Mouse (Mus musculus) liver, embryonic 14.5 days (tissue): ENCODE results near the gene Gstt3. TPM values are rescaled to one million over a fixed set of nuclear protein-coding genes. Genes with fewer than 3 reads are reported as not detected.
A peak's percentile ranks its signal among the peaks of the same experiment; 100 is the strongest.

Source experiments
- ATAC-seq: fragments of 200-750 bp; cut with Nextera tagmentation; 2 replicates; pipeline ENCODE4 v1.8.0; 2017; ENCODE audit warnings: moderate number of reproducible peaks, mild to moderate bottlenecking, moderate library complexity; ENCODE audit not compliant: insufficient read depth
- DNase-seq, 3 experiments: peaks; one replicate each; pipeline ENCODE4 v3.0.0-alpha.2; 2012 to 2013; ENCODE audit warnings: low read depth in 3 of 3, low spot score in 3 of 3
- H3K27ac ChIP-seq: fragments of 300-500 bp; sonication (generic); 2 replicates; pipeline ENCODE4 v1.5.1; 2014; ENCODE audit warnings: moderate library complexity, mild to moderate bottlenecking, control low read depth, inconsistent platforms
- H3K27me3 ChIP-seq: fragments of 300-500 bp; sonication (generic); 2 replicates; pipeline ENCODE4 v1.6.1; 2014; ENCODE audit warnings: mild to moderate bottlenecking, low read length, moderate library complexity; ENCODE audit not compliant: control insufficient read depth, insufficient read depth
- H3K36me3 ChIP-seq: fragments of 300-500 bp; sonication (generic); replicated peaks from 2 replicates; pipeline ENCODE4 v1.6.1; 2014; ENCODE audit warnings: low read depth; ENCODE audit not compliant: control insufficient read depth, insufficient read depth
- H3K4me1 ChIP-seq, 2 experiments: fragments of 200-500 bp in 1 of 2; fragments of 300-500 bp in 1 of 2; sonication (generic) in 1 of 2; replicated peaks; 2 replicates each; pipeline ENCODE4 v1.6.1; 2012 to 2014; ENCODE audit warnings: antibody characterized with exemption in 1 of 2, inconsistent platforms in 1 of 2, low read length in 1 of 2; ENCODE audit not compliant: control insufficient read depth in 2 of 2, insufficient read depth in 2 of 2
- H3K4me2 ChIP-seq: fragments of 300-500 bp; sonication (generic); 2 replicates; pipeline ENCODE4 v1.6.1; 2014; ENCODE audit warnings: low read depth, mild to moderate bottlenecking, control low read depth, moderate library complexity
- H3K4me3 ChIP-seq, 2 experiments: fragments of 200-500 bp in 1 of 2; fragments of 300-500 bp in 1 of 2; sonication (generic) in 1 of 2; 2 replicates each; pipeline ENCODE4 v1.5.1; 2012 to 2014; ENCODE audit warnings: low read depth in 2 of 2, low read length in 2 of 2, mild to moderate bottlenecking in 2 of 2, control low read depth in 1 of 2, inconsistent platforms in 1 of 2, moderate library complexity in 1 of 2; ENCODE audit not compliant: insufficient read depth in 1 of 2
- H3K9ac ChIP-seq: fragments of 300-500 bp; sonication (generic); replicated peaks from 2 replicates; pipeline ENCODE4 v1.6.1; 2014; ENCODE audit warnings: mild to moderate bottlenecking, control low read depth, moderate library complexity
- H3K9me3 ChIP-seq: fragments of 300-500 bp; sonication (generic); 2 replicates; pipeline ENCODE4 v1.6.1; 2016; ENCODE audit warnings: low read length, mixed read lengths; ENCODE audit not compliant: control insufficient read depth
- CTCF ChIP-seq: IDR thresholded peaks from 2 replicates; pipeline ENCODE4 v1.5.1; 2016; ENCODE audit warnings: antibody characterized with exemption, low read depth, control low read depth
- EP300 ChIP-seq: IDR thresholded peaks from 2 replicates; pipeline ENCODE4 v1.6.1; 2016; ENCODE audit warnings: antibody characterized with exemption, low read depth
- WGBS: fragments of 180-500 bp; shearing (Covaris S2); extraction: QIAGEN DNeasy Blood & Tissue Kit; methylation state at CpG from one replicate; pipeline ENCODE4 v1.1.7; 2014; ENCODE audit not compliant: insufficient replicate concordance; 5-methylcytosine and 5-hydroxymethylcytosine counted together
- polyA plus RNA-seq, 2 experiments: library from polyadenylated mRNA; depleted of rRNA in 1 of 2; stranded (reverse) in 1 of 2; unstranded in 1 of 2; fragments of >200 nt; fragmentation: Nextera tagmentation in 1 of 2; extraction: Ambion mirVana in 1 of 2; gene quantifications; 2 replicates each; pipeline versions ENCODE4 v1.2.1 to v1.2.3; 2012 to 2014

Gene Gstt3
- polyA plus RNA-seq, 2 experiments, result 5.5 to 9.4 TPM

DNA sequence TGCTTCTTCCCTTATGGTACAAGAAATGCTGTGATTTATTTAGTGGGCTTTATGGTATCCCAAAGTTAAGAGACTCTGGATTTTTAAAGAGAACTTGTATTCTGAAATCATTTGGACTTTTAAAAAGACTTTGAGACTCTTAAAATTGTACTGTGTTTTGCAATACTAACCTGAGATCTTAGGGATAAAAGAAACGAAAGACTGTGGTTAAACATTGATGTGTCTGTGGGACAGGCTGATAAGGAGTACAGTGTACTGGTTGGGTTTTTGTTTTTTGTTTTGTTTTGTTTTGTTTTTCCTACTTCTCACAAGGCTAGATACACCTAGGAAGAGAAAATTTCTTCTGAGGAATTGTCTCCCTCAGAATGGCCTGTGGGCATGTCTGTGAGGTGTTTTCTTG, 4.2 kb upstream of the Gstt3 start:
- no peaks in the 10 kb centered on the region for H3K9me3 ChIP-seq
- H3K27me3 ChIP-seq, result peaks cover 11% of the 10 kb centered on the region
- DNase-seq (no peak), ATAC-seq (no peak)
- no peaks in the 10 kb centered on the region for H3K36me3 ChIP-seq
- H3K9ac ChIP-seq, result no peak overlapping the region
- 15% methylated on average over 1 of the region's 1 CpGs for WGBS
- H3K27ac ChIP-seq, result no peak overlapping the region
- peaks cover 0 to 4% of the 10 kb centered on the region in 2 experiments; a peak in 1 of 4 replicates for H3K4me1 ChIP-seq
- no peak overlapping the region for H3K4me2 ChIP-seq
- TF ChIP-seq CTCF (no peak), EP300 (no peak)
- H3K4me3 ChIP-seq, result no peak overlapping the region

DNA sequence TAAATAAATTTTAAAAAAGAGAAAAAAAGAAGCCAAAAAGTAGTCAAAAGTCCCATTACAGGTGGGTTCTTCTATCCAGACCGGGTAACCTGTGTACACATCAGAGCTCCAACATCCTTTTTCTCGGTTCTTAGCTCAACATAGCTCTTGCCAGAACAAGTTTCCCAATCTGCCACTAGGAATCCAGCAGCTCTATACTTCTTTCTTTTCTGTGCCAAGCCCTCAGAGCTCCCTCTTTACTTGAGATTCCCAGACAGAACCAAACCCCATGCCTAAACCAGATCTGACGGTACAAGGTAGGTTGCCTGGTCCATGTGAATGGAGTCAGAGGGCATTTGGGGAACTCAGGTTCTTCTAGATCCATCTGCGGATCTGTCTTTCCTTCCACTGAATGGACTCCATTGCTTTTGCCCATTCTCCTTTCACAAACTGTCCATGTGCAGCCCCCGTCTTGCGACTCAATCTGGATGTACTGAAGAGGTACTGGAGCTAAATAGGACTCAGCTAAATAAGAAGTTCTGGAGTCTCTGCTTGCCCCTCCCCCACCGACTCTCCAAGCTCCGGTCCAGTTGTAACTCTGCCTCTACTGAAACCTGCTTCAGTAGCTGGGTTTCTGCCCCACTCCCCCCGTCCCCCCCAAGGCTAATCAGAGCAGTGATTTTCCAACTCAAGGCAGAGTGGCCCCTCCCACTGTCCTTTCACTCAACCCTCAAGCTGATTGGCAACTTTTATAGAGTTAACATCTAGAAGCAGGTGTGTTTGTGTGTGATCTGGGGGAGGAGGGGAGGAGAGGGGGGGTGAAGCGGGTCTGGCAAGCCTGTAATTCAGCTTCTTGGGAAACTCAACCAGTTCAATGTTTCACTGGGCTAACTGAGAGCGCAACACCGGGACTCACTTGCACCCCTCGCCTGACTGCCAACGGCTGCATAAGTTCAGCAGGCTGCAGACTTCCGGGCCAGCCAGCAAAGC, 1.7 kb downstream of the Gstt3 start:
- DNase-seq, result no peak
- Histone ChIP-seq H3K4me2 (peak overlapping the region; percentile 49; the same call in 1 of the 2 replicates), H3K9ac (no peak overlapping the region), H3K4me3 (no peak overlapping the region), H3K27me3 (peaks cover 25% of the 10 kb centered on the region), H3K9me3 (no peaks in the 10 kb centered on the region), H3K36me3 (no peaks in the 10 kb centered on the region), H3K4me1 (peaks cover 0 to 2% of the 10 kb centered on the region in 2 experiments; a peak in 1 of 4 replicates), H3K27ac (no peak overlapping the region)
- no peak for ATAC-seq
- 29% methylated on average over 15 of the region's 15 CpGs for WGBS
- no peak for TF ChIP-seq CTCF
- TF ChIP-seq EP300, result no peak

DNA sequence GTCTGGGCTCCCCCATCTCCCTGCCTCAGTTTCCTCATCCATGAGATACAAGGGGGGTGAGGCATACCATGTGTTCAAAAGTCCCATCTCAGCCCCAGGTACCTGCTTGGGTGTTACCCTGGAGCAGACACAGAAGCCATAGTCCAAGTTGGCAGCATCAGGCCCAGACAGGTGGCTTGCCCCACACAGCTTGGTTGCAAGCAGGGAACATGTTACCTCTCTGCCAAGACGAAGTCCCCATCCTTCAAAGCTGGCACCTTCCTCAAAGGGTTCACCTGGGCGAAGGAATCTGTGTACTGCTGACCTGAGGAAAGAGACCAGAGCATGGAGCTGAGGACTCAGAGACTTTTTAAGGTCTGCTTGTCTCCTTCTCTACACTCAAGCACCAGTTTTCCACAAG, 3.3 kb downstream of the Gstt3 start:
- TF ChIP-seq CTCF (no peak), EP300 (no peak)
- H3K9ac ChIP-seq, result no peak overlapping the region
- ATAC-seq (no peak), DNase-seq (no peak)
- H3K4me3 ChIP-seq, result no peak overlapping the region
- H3K27me3 ChIP-seq, result peaks cover 25% of the 10 kb centered on the region
- H3K36me3 ChIP-seq, result no peaks in the 10 kb centered on the region
- no peak overlapping the region for H3K27ac ChIP-seq
- 54% methylated on average over 2 of the region's 2 CpGs for WGBS
- no peak overlapping the region for H3K4me2 ChIP-seq
- no peaks in the 10 kb centered on the region for H3K9me3 ChIP-seq
- H3K4me1 ChIP-seq, result peaks cover 4 to 7% of the 10 kb centered on the region in 2 experiments

DNA sequence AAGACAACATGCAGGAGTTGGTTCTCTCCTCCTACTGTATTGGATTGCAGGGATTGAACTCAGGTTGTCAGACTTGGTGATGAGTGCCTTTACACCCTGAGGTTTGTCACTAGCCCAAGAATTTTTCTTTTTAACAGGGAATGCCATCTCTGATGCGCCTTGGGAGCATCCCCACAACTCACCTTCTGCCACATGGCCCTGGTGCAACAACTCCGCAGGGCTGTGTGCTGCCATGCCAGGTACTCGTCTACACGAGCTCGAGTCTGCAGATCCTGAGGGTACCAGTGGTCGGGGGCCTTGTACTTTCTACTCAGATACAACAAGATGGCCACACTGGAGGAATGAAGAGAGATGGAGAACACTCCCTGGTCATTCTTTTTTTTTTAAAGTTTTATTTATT, 4.7 kb downstream of the Gstt3 start:
- peaks cover 25% of the 10 kb centered on the region for H3K27me3 ChIP-seq
- no peak overlapping the region for H3K27ac ChIP-seq
- H3K36me3 ChIP-seq, result no peaks in the 10 kb centered on the region
- no peaks in the 10 kb centered on the region for H3K9me3 ChIP-seq
- TF ChIP-seq EP300, result no peak
- no peak for TF ChIP-seq CTCF
- WGBS, result 69% methylated on average over 6 of the region's 6 CpGs
- H3K4me3 ChIP-seq, result no peak overlapping the region
- H3K4me2 ChIP-seq, result no peak overlapping the region
- DNase-seq (no peak), ATAC-seq (no peak)
- no peak overlapping the region for H3K9ac ChIP-seq
- H3K4me1 ChIP-seq, result peaks cover 4 to 7% of the 10 kb centered on the region in 2 experiments

DNA sequence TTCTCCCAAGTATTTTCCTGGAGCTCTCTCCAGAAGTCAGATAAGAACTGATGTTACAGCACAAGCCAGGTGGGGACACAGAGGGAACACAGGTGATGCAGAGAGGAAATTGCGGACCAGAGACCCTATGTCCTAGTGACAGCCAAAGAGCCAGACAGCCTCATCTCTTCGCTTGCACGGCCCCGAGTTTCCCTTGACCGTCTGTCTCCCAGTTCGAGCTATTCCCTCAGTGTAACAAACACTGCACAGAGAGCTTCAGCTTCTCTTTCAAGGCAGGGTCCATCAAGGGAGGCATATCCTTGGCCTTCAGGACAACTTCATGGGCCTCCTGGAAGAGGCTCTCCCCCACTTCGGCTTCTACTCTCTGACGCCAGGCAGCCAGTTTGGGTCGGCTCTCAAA, 6.6 kb downstream of the Gstt3 start:
- H3K4me2 ChIP-seq, result no peak overlapping the region

More for the DNA sequence above, 6.6 kb downstream of the Gstt3 start:
- Histone ChIP-seq H3K9me3 (no peaks in the 10 kb centered on the region), H3K9ac (no peak overlapping the region), H3K27ac (no peak overlapping the region), H3K4me3 (no peak overlapping the region), H3K4me1 (peaks cover 4 to 5% of the 10 kb centered on the region in 2 experiments), H3K36me3 (no peaks in the 10 kb centered on the region), H3K27me3 (peaks cover 6% of the 10 kb centered on the region)
- TF ChIP-seq EP300, result no peak
- TF ChIP-seq CTCF, result no peak
- DNase-seq (no peak), ATAC-seq (no peak)
- 75% methylated on average over 9 of the region's 9 CpGs for whole genome bisulfite sequencing
